Comparison of ENCODE assay signal across 15 mouse cellular contexts in the genomic region with DNA sequence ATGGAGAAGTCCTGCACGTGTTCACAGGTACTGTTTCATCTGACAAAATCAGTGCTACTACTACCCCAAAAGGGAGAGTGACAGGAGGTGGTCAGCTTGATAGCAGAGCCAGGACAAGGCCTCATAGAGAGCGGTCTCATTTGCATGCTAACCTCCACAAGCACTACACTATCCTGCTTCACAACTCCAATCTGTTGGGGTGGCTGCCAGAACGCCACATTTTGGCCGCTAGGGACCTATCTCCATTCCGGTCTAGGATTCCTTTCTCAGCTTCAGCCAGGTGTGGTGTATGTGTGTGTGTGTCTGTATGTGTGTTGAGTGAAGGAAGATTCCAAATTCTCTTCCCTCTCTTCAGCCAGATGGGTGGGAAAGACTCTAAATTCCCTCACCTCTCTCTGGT. TPM values are rescaled to one million over a fixed set of nuclear protein-coding genes. Genes with fewer than 3 reads are reported as not detected.
DNase-seq lines count a peak whose midpoint lies in the region; ATAC-seq and TF ChIP-seq lines count a peak whose summit lies in the region.
"Had no signal": no experiment of that assay in that cellular context is flagged by ENCODE, and none has a peak within 500 bp of the region (broad histone marks: within the 10 kb centered on the region; RNA-seq: fewer than 3 reads in every experiment).

No protein-coding gene starts in this region.

- WGBS in intestine, embryonic 14.5 days, result 80% methylated on average over 5 of the region's 5 CpGs
- WGBS in intestine, embryonic 16.5 days, result 76% methylated on average over 5 of the region's 5 CpGs
- WGBS in midbrain, postnatal 0 days, result 74% methylated on average over 5 of the region's 5 CpGs
- WGBS in midbrain, embryonic 15.5 days, result 87% methylated on average over 5 of the region's 5 CpGs
- 73% methylated on average over 5 of the region's 5 CpGs for WGBS in stomach, embryonic 14.5 days

- no peak for TF ChIP-seq CTCF in midbrain, postnatal 0 days (IDR thresholded peaks at IDR 0.05)

- no peaks in the 10 kb centered on the region for H3K27me3 ChIP-seq in intestine, embryonic 14.5 days (replicated peaks; ENCODE audit: control insufficient read depth, insufficient read depth, low read length)
- no peaks in the 10 kb centered on the region for H3K27me3 ChIP-seq in intestine, embryonic 16.5 days (replicated peaks; ENCODE audit: control insufficient read depth, insufficient read depth, low read length)
- no peaks in the 10 kb centered on the region for H3K27me3 ChIP-seq in midbrain, postnatal 0 days (ENCODE audit: insufficient read depth, low read length)
- H3K27me3 ChIP-seq in midbrain, embryonic 15.5 days (replicated peaks), result no peaks in the 10 kb centered on the region
- no peaks in the 10 kb centered on the region for H3K27me3 ChIP-seq in stomach, embryonic 14.5 days (ENCODE audit: control insufficient read depth, insufficient read depth, low read length)
- H3K27me3 ChIP-seq: forebrain, embryonic 15.5 days had no signal

- H3K4me3 ChIP-seq in intestine, embryonic 14.5 days (ENCODE audit: low read depth, low read length), result 0 out of 2 replicates have a peak overlapping the region, but pooled peaks have one; percentile 92
- no peak overlapping the region for H3K4me3 ChIP-seq in intestine, embryonic 16.5 days (ENCODE audit: low read length)
- H3K4me3 ChIP-seq in midbrain, postnatal 0 days (ENCODE audit: low read depth, low read length), result no peak overlapping the region
- H3K4me3 ChIP-seq in midbrain, embryonic 15.5 days, result no peak overlapping the region
- 0 out of 2 replicates have a peak overlapping the region, but pooled peaks have one; percentile 78 for H3K4me3 ChIP-seq in stomach, embryonic 14.5 days (ENCODE audit: low read depth, low read length)

- H3K36me3 ChIP-seq in intestine, embryonic 14.5 days (ENCODE audit: control insufficient read depth, insufficient read depth, low read length), result peaks cover 4% of the 10 kb centered on the region; the same call in 1 of the 2 replicates
- 0 out of 2 replicates have a peak, but pooled peaks cover 3% of the 10 kb centered on the region for H3K36me3 ChIP-seq in intestine, embryonic 16.5 days (ENCODE audit: control insufficient read depth, insufficient read depth, low read length)
- no peaks in the 10 kb centered on the region for H3K36me3 ChIP-seq in midbrain, postnatal 0 days (ENCODE audit: insufficient read depth, low read length)
- no peaks in the 10 kb centered on the region for H3K36me3 ChIP-seq in midbrain, embryonic 15.5 days (replicated peaks)
- peaks cover 2% of the 10 kb centered on the region for H3K36me3 ChIP-seq in stomach, embryonic 14.5 days (ENCODE audit: control insufficient read depth, insufficient read depth, low read length)
- H3K36me3 ChIP-seq: forebrain, embryonic 15.5 days had no signal

- peak overlapping the region; percentile 68; the same call in 1 of the 2 replicates for H3K4me2 ChIP-seq in intestine, embryonic 14.5 days (ENCODE audit: low read length)
- no peak overlapping the region for H3K4me2 ChIP-seq in intestine, embryonic 16.5 days (ENCODE audit: low read depth, low read length)
- H3K4me2 ChIP-seq in midbrain, postnatal 0 days (ENCODE audit: low read depth, low read length, poor library complexity, severe bottlenecking), result peak overlapping the region; percentile 85; the same call in 1 of the 2 replicates
- no peak overlapping the region for H3K4me2 ChIP-seq in midbrain, embryonic 15.5 days
- peak overlapping the region; percentile 76 for H3K4me2 ChIP-seq in stomach, embryonic 14.5 days (replicated peaks; ENCODE audit: low read depth, low read length)

- DNase-seq in cerebellum, adult 18-20 months, result peak; percentile 29 to 36
- no peak for DNase-seq in cerebellum, postnatal 4 days (ENCODE audit: low spot score in 2 of 2)
- DNase-seq in intestine, embryonic 14.5 days (ENCODE audit: low spot score), result no peak
- DNase-seq in midbrain, postnatal 0 days (ENCODE audit: low spot score), result no peak
- DNase-seq in adrenal gland, postnatal 4 days (ENCODE audit: low spot score in 2 of 2), result no peak
- DNase-seq: adrenal gland, adult 2 months had no signal

- no peaks in the 10 kb centered on the region for H3K9me3 ChIP-seq in intestine, embryonic 14.5 days (ENCODE audit: control insufficient read depth, low read length)
- no peaks in the 10 kb centered on the region for H3K9me3 ChIP-seq in intestine, embryonic 16.5 days (ENCODE audit: control insufficient read depth, low read length)
- no peaks in the 10 kb centered on the region for H3K9me3 ChIP-seq in midbrain, postnatal 0 days (ENCODE audit: low read length)
- no peaks in the 10 kb centered on the region for H3K9me3 ChIP-seq in midbrain, embryonic 15.5 days
- H3K9me3 ChIP-seq in stomach, embryonic 14.5 days (ENCODE audit: control insufficient read depth, low read depth, low read length), result no peaks in the 10 kb centered on the region
- H3K9me3 ChIP-seq: forebrain, embryonic 15.5 days had no signal

- H3K27ac ChIP-seq in intestine, embryonic 14.5 days (ENCODE audit: low read depth), result no peak overlapping the region
- H3K27ac ChIP-seq in intestine, embryonic 16.5 days (ENCODE audit: low read length), result no peak overlapping the region
- H3K27ac ChIP-seq in midbrain, postnatal 0 days (ENCODE audit: low read depth, low read length), result no peak overlapping the region
- no peak overlapping the region for H3K27ac ChIP-seq in midbrain, embryonic 15.5 days
- H3K27ac ChIP-seq in stomach, embryonic 14.5 days (ENCODE audit: low read length), result no peak overlapping the region
- H3K27ac ChIP-seq: forebrain, embryonic 15.5 days had no signal

- no peak for ATAC-seq in intestine, embryonic 14.5 days (replicated peaks; ENCODE audit: low FRiP score, low TSS enrichment, low read depth)
- no peak for ATAC-seq in intestine, embryonic 16.5 days
- ATAC-seq in midbrain, postnatal 0 days (ENCODE audit: low FRiP score), result no peak
- ATAC-seq in midbrain, embryonic 15.5 days (replicated peaks), result no peak
- no peak for ATAC-seq in stomach, embryonic 14.5 days (ENCODE audit: insufficient number of reproducible peaks, insufficient read depth, low FRiP score, low read depth)
- ATAC-seq: forebrain, embryonic 15.5 days had no signal

- H3K9ac ChIP-seq in intestine, embryonic 14.5 days (ENCODE audit: low read length), result no peak overlapping the region
- H3K9ac ChIP-seq in intestine, embryonic 16.5 days (ENCODE audit: low read depth, low read length), result no peak overlapping the region
- no peak overlapping the region for H3K9ac ChIP-seq in midbrain, postnatal 0 days (replicated peaks; ENCODE audit: low read length, poor library complexity, severe bottlenecking)
- H3K9ac ChIP-seq in midbrain, embryonic 15.5 days, result no peak overlapping the region
- no peak overlapping the region for H3K9ac ChIP-seq in stomach, embryonic 14.5 days (replicated peaks; ENCODE audit: low read depth, low read length)

- peaks cover 29% of the 10 kb centered on the region for H3K4me1 ChIP-seq in intestine, embryonic 14.5 days (replicated peaks; ENCODE audit: control insufficient read depth, insufficient read depth, low read length)
- peaks cover 33% of the 10 kb centered on the region for H3K4me1 ChIP-seq in intestine, embryonic 16.5 days (ENCODE audit: control insufficient read depth, insufficient read depth, low read length)
- H3K4me1 ChIP-seq in midbrain, postnatal 0 days (ENCODE audit: insufficient read depth, low read length), result peaks cover 15% of the 10 kb centered on the region
- peaks cover 24% of the 10 kb centered on the region for H3K4me1 ChIP-seq in midbrain, embryonic 15.5 days
- peaks cover 21% of the 10 kb centered on the region; the same call in 1 of the 2 replicates for H3K4me1 ChIP-seq in stomach, embryonic 14.5 days (ENCODE audit: control insufficient read depth, insufficient read depth, low read length)

RNA-seq across cellular contexts. Expression of a gene that starts 1.9 kb away (rescaled TPM):
- 19.9 and 21.1 TPM in 2 replicates for polyA plus RNA-seq in intestine, embryonic 14.5 days (2014; fragmentation: Nextera tagmentation; extraction: Ambion mirVana)
- polyA plus RNA-seq in intestine, embryonic 16.5 days (2015; fragmentation: Nextera tagmentation; extraction: Ambion mirVana), result 11.3 and 11.6 TPM in 2 replicates
- total RNA-seq in midbrain, postnatal 0 days (2014; rRNA removed), result 38.4 and 45.8 TPM in 2 replicates
- polyA plus RNA-seq in midbrain, postnatal 0 days (2015; fragmentation: Nextera tagmentation; extraction: Ambion mirVana), result 10.2 and 12.5 TPM in 2 replicates
- 12.8 and 14.5 TPM in 2 replicates for polyA plus RNA-seq in midbrain, embryonic 15.5 days (2015; fragmentation: Nextera tagmentation; extraction: Ambion mirVana)
- 20.5 and 22.9 TPM in 2 replicates for polyA plus RNA-seq in stomach, embryonic 14.5 days (2014; fragmentation: Nextera tagmentation; extraction: Ambion mirVana)
- total RNA-seq in adrenal gland, postnatal 4 days (2021), result 10 to 100 TPM; 30.3 to 32.7 TPM

RNA-seq across cellular contexts. Expression of a gene that starts 21.7 kb away (rescaled TPM):
- 25.2 and 26.0 TPM in 2 replicates for polyA plus RNA-seq in intestine, embryonic 14.5 days (2014; fragmentation: Nextera tagmentation; extraction: Ambion mirVana)
- 14.4 and 16.0 TPM in 2 replicates for polyA plus RNA-seq in intestine, embryonic 16.5 days (2015; fragmentation: Nextera tagmentation; extraction: Ambion mirVana)
- total RNA-seq in midbrain, postnatal 0 days (2014; rRNA removed), result 0.28 and 0.49 TPM in 2 replicates
- 0.75 and 0.82 TPM in 2 replicates for polyA plus RNA-seq in midbrain, postnatal 0 days (2015; fragmentation: Nextera tagmentation; extraction: Ambion mirVana)
- polyA plus RNA-seq in midbrain, embryonic 15.5 days (2015; fragmentation: Nextera tagmentation; extraction: Ambion mirVana), result 3.1 and 3.5 TPM in 2 replicates
- 20.7 and 20.9 TPM in 2 replicates for polyA plus RNA-seq in stomach, embryonic 14.5 days (2014; fragmentation: Nextera tagmentation; extraction: Ambion mirVana)
- 1 to 10 TPM; 5.3 to 6.1 TPM for total RNA-seq in adrenal gland, postnatal 4 days (2021)

RNA-seq across cellular contexts. Expression of a gene that starts 21.9 kb away (rescaled TPM):
- polyA plus RNA-seq in intestine, embryonic 14.5 days (2014; fragmentation: Nextera tagmentation; extraction: Ambion mirVana), result 137 and 142 TPM in 2 replicates
- polyA plus RNA-seq in intestine, embryonic 16.5 days (2015; fragmentation: Nextera tagmentation; extraction: Ambion mirVana), result 141 and 151 TPM in 2 replicates
- total RNA-seq in midbrain, postnatal 0 days (2014; rRNA removed), result 42.5 and 49.5 TPM in 2 replicates
- polyA plus RNA-seq in midbrain, postnatal 0 days (2015; fragmentation: Nextera tagmentation; extraction: Ambion mirVana), result 162 and 169 TPM in 2 replicates
- 133 and 138 TPM in 2 replicates for polyA plus RNA-seq in midbrain, embryonic 15.5 days (2015; fragmentation: Nextera tagmentation; extraction: Ambion mirVana)
- polyA plus RNA-seq in stomach, embryonic 14.5 days (2014; fragmentation: Nextera tagmentation; extraction: Ambion mirVana), result 148 and 149 TPM in 2 replicates
- total RNA-seq in adrenal gland, postnatal 4 days (2021), result 10 to 100 TPM; 79.8 to 88.5 TPM

RNA-seq across cellular contexts. Expression of a gene that starts 28.9 kb away (rescaled TPM):
- polyA plus RNA-seq in intestine, embryonic 14.5 days (2014; fragmentation: Nextera tagmentation; extraction: Ambion mirVana), result 0.89 and 1.1 TPM in 2 replicates
- 0.42 and 0.50 TPM in 2 replicates for polyA plus RNA-seq in intestine, embryonic 16.5 days (2015; fragmentation: Nextera tagmentation; extraction: Ambion mirVana)
- total RNA-seq in midbrain, postnatal 0 days (2014; rRNA removed), result 0.22 TPM in 1 of 2 replicates, not detected in the other
- polyA plus RNA-seq in midbrain, postnatal 0 days (2015; fragmentation: Nextera tagmentation; extraction: Ambion mirVana), result not detected in 2 replicates
- not detected in 2 replicates for polyA plus RNA-seq in midbrain, embryonic 15.5 days (2015; fragmentation: Nextera tagmentation; extraction: Ambion mirVana)
- polyA plus RNA-seq in stomach, embryonic 14.5 days (2014; fragmentation: Nextera tagmentation; extraction: Ambion mirVana), result 2.3 and 2.9 TPM in 2 replicates
- total RNA-seq in adrenal gland, postnatal 4 days (2021), result under 1 TPM; 0.22 to 0.37 TPM
- total RNA-seq: adrenal gland, adult 2 months; common myeloid progenitor, adult 5-6 weeks; granulocyte monocyte progenitor cell, adult 5-6 weeks; left cerebral cortex, postnatal 25 days; megakaryocyte-erythroid progenitor cell, adult 5-6 weeks; MEL had no signal
- polyA plus RNA-seq: adrenal gland, adult 2 months; forebrain, embryonic 15.5 days had no signal

RNA-seq across cellular contexts. Expression of a gene that starts 45.9 kb away (rescaled TPM):
- polyA plus RNA-seq in intestine, embryonic 14.5 days (2014; fragmentation: Nextera tagmentation; extraction: Ambion mirVana), result 168 and 180 TPM in 2 replicates
- polyA plus RNA-seq in intestine, embryonic 16.5 days (2015; fragmentation: Nextera tagmentation; extraction: Ambion mirVana), result 254 and 256 TPM in 2 replicates
- 128 and 129 TPM in 2 replicates for total RNA-seq in midbrain, postnatal 0 days (2014; rRNA removed)
- 135 and 137 TPM in 2 replicates for polyA plus RNA-seq in midbrain, postnatal 0 days (2015; fragmentation: Nextera tagmentation; extraction: Ambion mirVana)
- polyA plus RNA-seq in midbrain, embryonic 15.5 days (2015; fragmentation: Nextera tagmentation; extraction: Ambion mirVana), result 165 and 166 TPM in 2 replicates
- 147 and 157 TPM in 2 replicates for polyA plus RNA-seq in stomach, embryonic 14.5 days (2014; fragmentation: Nextera tagmentation; extraction: Ambion mirVana)
- total RNA-seq in adrenal gland, postnatal 4 days (2021), result 100 to 1,000 TPM; 122 to 126 TPM

Comparison
In these comparisons a context has a peak if more than half of its experiments do, and no peak if none do; other contexts are left out.
1. DNase-seq: peak in cerebellum, adult 18-20 months (2 of 2); none in cerebellum, postnatal 4 days (0 of 2), intestine, embryonic 14.5 days (single experiment), midbrain, postnatal 0 days (single experiment) and adrenal gland, postnatal 4 days (0 of 2).
2. H3K4me2 ChIP-seq: peak in intestine, embryonic 14.5 days (single experiment), midbrain, postnatal 0 days (single experiment) and stomach, embryonic 14.5 days (single experiment); none in intestine, embryonic 16.5 days (single experiment) and midbrain, embryonic 15.5 days (single experiment).
3. H3K4me3 ChIP-seq: peak in intestine, embryonic 14.5 days (single experiment) and stomach, embryonic 14.5 days (single experiment); none in intestine, embryonic 16.5 days (single experiment), midbrain, postnatal 0 days (single experiment) and midbrain, embryonic 15.5 days (single experiment).